ENCODE assay signal across 8 mouse cellular contexts in the genomic region with DNA sequence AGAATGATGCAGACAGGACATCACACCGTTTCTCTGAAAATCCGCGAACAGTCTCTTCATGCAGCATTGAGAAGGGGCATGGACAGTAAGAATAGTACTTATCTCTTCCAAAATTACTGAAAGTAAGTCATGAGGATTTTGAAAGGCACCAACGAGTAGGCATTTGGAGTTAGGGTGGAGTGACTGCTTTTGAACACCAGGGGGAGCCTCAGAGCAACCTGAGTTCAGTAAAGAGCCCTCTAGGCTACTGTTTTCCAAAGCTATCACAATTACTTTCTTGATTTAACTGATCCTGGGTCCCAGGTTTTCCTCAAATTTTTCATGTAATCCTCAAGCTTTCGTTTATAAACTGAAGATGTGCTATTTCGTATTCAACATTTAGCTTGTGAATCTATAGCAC. TPM values are rescaled to one million over a fixed set of nuclear protein-coding genes. Genes with fewer than 3 reads are reported as not detected.
DNase-seq lines count a peak whose midpoint lies in the region; ATAC-seq and TF ChIP-seq lines count a peak whose summit lies in the region.

No protein-coding gene starts in this region.

- no peak overlapping the region for H3K9ac ChIP-seq in intestine, embryonic 14.5 days (ENCODE audit: low read length)
- H3K9ac ChIP-seq in intestine, embryonic 15.5 days, result no peak overlapping the region
- no peak overlapping the region for H3K9ac ChIP-seq in neural tube, embryonic 11.5 days (ENCODE audit: low read length)

- DNase-seq in intestine, embryonic 14.5 days (ENCODE audit: low spot score), result peak; percentile 67
- DNase-seq in G1E (ENCODE audit: low spot score), result no peak
- DNase-seq in left cerebral cortex, adult 18-20 months (ENCODE audit: low spot score in 2 of 2), result peak; percentile 43 to 45
- peak; percentile 28 for DNase-seq in neural tube, embryonic 11.5 days (ENCODE audit: low spot score)

- 0 out of 2 replicates have a peak, but pooled peaks have one; percentile 17 for TF ChIP-seq CTCF in G1E (IDR thresholded peaks at IDR 0.05; ENCODE audit: low read depth, low read length)

- H3K4me1 ChIP-seq in intestine, embryonic 14.5 days (replicated peaks; ENCODE audit: control insufficient read depth, insufficient read depth, low read length), result no peaks in the 10 kb centered on the region
- no peaks in the 10 kb centered on the region for H3K4me1 ChIP-seq in intestine, embryonic 15.5 days (replicated peaks)
- no peaks in the 10 kb centered on the region for H3K4me1 ChIP-seq in G1E (ENCODE audit: insufficient read depth, low read depth, low read length)
- H3K4me1 ChIP-seq in neural tube, embryonic 11.5 days (ENCODE audit: control insufficient read depth, insufficient read depth, low read length), result no peaks in the 10 kb centered on the region

- ATAC-seq in intestine, embryonic 14.5 days (replicated peaks; ENCODE audit: low FRiP score, low TSS enrichment, low read depth), result no peak
- no peak for ATAC-seq in intestine, embryonic 15.5 days
- peak; percentile 28; the same call in 1 of the 2 replicates for ATAC-seq in G1E (ENCODE audit: extremely low read depth, insufficient number of reproducible peaks, low FRiP score, poor library complexity, severe bottlenecking)
- ATAC-seq in cerebellum, adult (ENCODE audit: insufficient number of reproducible peaks, low FRiP score, low TSS enrichment), result peak; percentile 56
- peak; percentile 83 for ATAC-seq in frontal cortex, adult (ENCODE audit: low TSS enrichment)
- no peak for ATAC-seq in neural tube, embryonic 11.5 days (ENCODE audit: insufficient read depth, low FRiP score, low TSS enrichment)
- ATAC-seq in erythroid progenitor cell, adult 5-6 weeks (replicated peaks; ENCODE audit: low FRiP score, poor library complexity, severe bottlenecking), result no peak

- no peak overlapping the region for H3K27ac ChIP-seq in intestine, embryonic 14.5 days (ENCODE audit: low read depth)
- H3K27ac ChIP-seq in intestine, embryonic 15.5 days, result no peak overlapping the region
- H3K27ac ChIP-seq in neural tube, embryonic 11.5 days (ENCODE audit: low read depth, low read length), result no peak overlapping the region

- H3K4me3 ChIP-seq in intestine, embryonic 14.5 days (ENCODE audit: low read depth, low read length), result no peak overlapping the region
- H3K4me3 ChIP-seq in intestine, embryonic 15.5 days (replicated peaks), result no peak overlapping the region
- H3K4me3 ChIP-seq in G1E (ENCODE audit: low read depth, low read length), result no peak overlapping the region
- H3K4me3 ChIP-seq in neural tube, embryonic 11.5 days (ENCODE audit: low read depth, low read length), result no peak overlapping the region

- 28% methylated on average over 6 of the region's 6 CpGs for WGBS in intestine, embryonic 14.5 days
- 35% methylated on average over 6 of the region's 6 CpGs for WGBS in intestine, embryonic 15.5 days
- WGBS in neural tube, embryonic 11.5 days, result 31% methylated on average over 6 of the region's 6 CpGs

- H3K9me3 ChIP-seq in intestine, embryonic 14.5 days (ENCODE audit: control insufficient read depth, low read length), result no peaks in the 10 kb centered on the region
- H3K9me3 ChIP-seq in intestine, embryonic 15.5 days, result no peaks in the 10 kb centered on the region
- peaks cover 41% of the 10 kb centered on the region for H3K9me3 ChIP-seq in G1E (replicated peaks)
- H3K9me3 ChIP-seq in neural tube, embryonic 11.5 days (ENCODE audit: control insufficient read depth, low read length), result no peaks in the 10 kb centered on the region

- H3K4me2 ChIP-seq in intestine, embryonic 14.5 days (ENCODE audit: low read length), result no peak overlapping the region
- H3K4me2 ChIP-seq in intestine, embryonic 15.5 days (replicated peaks), result no peak overlapping the region
- no peak overlapping the region for H3K4me2 ChIP-seq in neural tube, embryonic 11.5 days (ENCODE audit: low read depth)

- H3K36me3 ChIP-seq in intestine, embryonic 14.5 days (ENCODE audit: control insufficient read depth, insufficient read depth, low read length), result no peaks in the 10 kb centered on the region
- no peaks in the 10 kb centered on the region for H3K36me3 ChIP-seq in intestine, embryonic 15.5 days
- no peaks in the 10 kb centered on the region for H3K36me3 ChIP-seq in G1E (replicated peaks)
- H3K36me3 ChIP-seq in neural tube, embryonic 11.5 days (ENCODE audit: control insufficient read depth, insufficient read depth, low read length), result no peaks in the 10 kb centered on the region

- H3K27me3 ChIP-seq in intestine, embryonic 14.5 days (replicated peaks; ENCODE audit: control insufficient read depth, insufficient read depth, low read length), result no peaks in the 10 kb centered on the region
- H3K27me3 ChIP-seq in intestine, embryonic 15.5 days (replicated peaks), result no peaks in the 10 kb centered on the region
- peaks cover 2% of the 10 kb centered on the region; the same call in 1 of the 2 replicates for H3K27me3 ChIP-seq in G1E (ENCODE audit: insufficient read depth, low read length)
- no peaks in the 10 kb centered on the region for H3K27me3 ChIP-seq in neural tube, embryonic 11.5 days (ENCODE audit: control insufficient read depth, insufficient read depth, low read length)

RNA-seq across cellular contexts. Expression of a gene that starts 56.9 kb away (rescaled TPM):
- not detected in 2 replicates for polyA plus RNA-seq in intestine, embryonic 14.5 days (2014; fragmentation: Nextera tagmentation; extraction: Ambion mirVana)
- polyA plus RNA-seq in intestine, embryonic 15.5 days (2015; fragmentation: Nextera tagmentation; extraction: Ambion mirVana), result not detected in 2 replicates
- total RNA-seq in G1E (2014; fragmentation: Nextera tagmentation), result not detected in 2 replicates
- total RNA-seq in G1E (2017), result 0.22 TPM in 1 of 2 replicates, not detected in the other
- polyA plus RNA-seq in G1E (2012), result not detected in 2 replicates
- not detected for total RNA-seq in left cerebral cortex, adult 18-20 months (2021)
- polyA plus RNA-seq in neural tube, embryonic 11.5 days (2014; fragmentation: Nextera tagmentation; extraction: Ambion mirVana), result not detected in 2 replicates
- not detected in 2 replicates for total RNA-seq in erythroid progenitor cell, adult 5-6 weeks (2015; ENCODE audit: low replicate concordance)
- total RNA-seq in erythroid progenitor cell, adult 5-6 weeks (2017; ENCODE audit: low replicate concordance), result not detected in 2 replicates

Comparison
In these comparisons a context has a peak if more than half of its experiments do, and no peak if none do; other contexts are left out.
1. ATAC-seq: peak in G1E (single experiment), cerebellum, adult (single experiment) and frontal cortex, adult (single experiment); none in intestine, embryonic 14.5 days (single experiment), intestine, embryonic 15.5 days (single experiment), neural tube, embryonic 11.5 days (single experiment) and erythroid progenitor cell, adult 5-6 weeks (single experiment).